Mouse (Mus musculus): Measurements from ENCODE around the gene Foxp4. TPM values are rescaled to one million over a fixed set of nuclear protein-coding genes. Genes with fewer than 3 reads are reported as not detected.

Foxp4 gene
- total RNA-seq, 1 experiment from 2014 or later = 7.0 TPM

- ATAC-seq (replicated peaks in 1 of 2; ENCODE audit: insufficient read depth in 1 of 2, low FRiP score in 2 of 2, low TSS enrichment in 1 of 2, low read depth in 1 of 2, poor library complexity in 2 of 2, severe bottlenecking in 2 of 2) = no peak
Observed at GRCm38 (mm10) chr17:47942008-47942407, 17.6 kb upstream of the Foxp4 start.

GRCm38 (mm10) chr17:47938839-47939238, 14.4 kb upstream of the Foxp4 start:
- ATAC-seq (replicated peaks in 1 of 2; ENCODE audit: insufficient read depth in 1 of 2, low FRiP score in 2 of 2, low TSS enrichment in 1 of 2, low read depth in 1 of 2, poor library complexity in 2 of 2, severe bottlenecking in 2 of 2) = no peak

DNA sequence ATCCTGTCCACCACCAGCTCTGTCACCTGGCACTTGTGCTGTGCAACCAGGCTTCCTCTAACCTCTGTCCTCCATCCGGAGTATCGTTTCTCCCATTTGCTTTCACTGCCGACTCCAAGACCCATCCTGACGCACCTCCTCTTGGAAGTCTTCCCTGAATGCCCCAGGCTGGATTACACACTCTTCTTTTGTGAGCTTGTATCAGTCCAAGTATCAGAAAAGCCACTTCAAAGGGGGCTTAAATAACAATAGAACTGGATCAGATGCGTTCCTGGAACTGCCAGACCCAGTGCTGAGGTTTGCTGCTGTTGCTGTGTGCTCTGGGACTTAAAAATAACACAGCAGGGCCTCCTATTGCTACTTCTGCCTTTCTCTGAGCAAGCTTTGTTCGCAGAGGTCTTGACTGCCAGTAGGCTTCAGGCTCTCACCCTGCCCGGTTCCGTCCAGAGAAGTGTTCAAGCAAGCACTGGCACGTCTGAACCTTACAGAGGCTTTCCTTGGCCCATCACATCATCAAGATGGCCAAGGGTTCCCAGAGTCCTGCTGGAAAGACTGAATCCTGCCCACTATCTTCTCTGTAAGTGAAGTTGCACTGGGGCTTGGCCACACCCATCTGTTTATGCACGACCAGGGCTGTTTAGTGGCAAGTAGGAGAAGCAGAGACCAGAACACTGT, 13.6 kb upstream of the Foxp4 start:
- ATAC-seq (replicated peaks in 1 of 2; ENCODE audit: insufficient read depth in 1 of 2, low FRiP score in 2 of 2, low TSS enrichment in 1 of 2, low read depth in 1 of 2, poor library complexity in 2 of 2, severe bottlenecking in 2 of 2) = no peak

GRCm38 (mm10) chr17:47936591-47936990, 12.1 kb upstream of the Foxp4 start:
- ATAC-seq (replicated peaks in 1 of 2; ENCODE audit: insufficient read depth in 1 of 2, low FRiP score in 2 of 2, low TSS enrichment in 1 of 2, low read depth in 1 of 2, poor library complexity in 2 of 2, severe bottlenecking in 2 of 2) = no peak

GRCm38 (mm10) chr17:47929431-47929830, 5.0 kb upstream of the Foxp4 start:
- ATAC-seq (replicated peaks in 1 of 2; ENCODE audit: insufficient read depth in 1 of 2, low FRiP score in 2 of 2, low TSS enrichment in 1 of 2, low read depth in 1 of 2, poor library complexity in 2 of 2, severe bottlenecking in 2 of 2) = no peak

DNA sequence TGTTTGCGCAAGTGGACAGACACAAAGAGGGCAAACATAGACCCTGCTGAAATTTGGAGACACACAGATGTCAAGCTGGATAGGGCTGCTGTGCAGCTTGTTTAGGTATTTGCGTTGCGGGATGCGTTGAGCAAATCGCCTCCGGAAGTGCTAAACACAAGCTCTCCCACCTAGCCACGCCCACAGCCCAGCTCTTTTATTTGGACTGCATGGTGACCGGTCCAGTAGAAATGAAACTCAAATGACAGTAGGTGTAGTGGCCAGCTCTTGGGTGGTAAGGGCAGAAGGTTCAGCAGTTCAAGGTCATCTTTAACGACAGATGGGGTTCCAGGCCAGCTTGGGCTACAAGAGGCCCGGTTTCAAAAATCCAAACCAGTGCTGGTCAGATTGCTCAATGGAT, 1.5 kb upstream of the Foxp4 start:
- ATAC-seq (replicated peaks in 1 of 2; ENCODE audit: insufficient read depth in 1 of 2, low FRiP score in 2 of 2, low TSS enrichment in 1 of 2, low read depth in 1 of 2, poor library complexity in 2 of 2, severe bottlenecking in 2 of 2) = no peak

- no peak for ATAC-seq (replicated peaks in 1 of 2; ENCODE audit: insufficient read depth in 1 of 2, low FRiP score in 2 of 2, low TSS enrichment in 1 of 2, low read depth in 1 of 2, poor library complexity in 2 of 2, severe bottlenecking in 2 of 2)
Observed at GRCm38 (mm10) chr17:47925340-47925926, 988 bp upstream of the Foxp4 start.

- ATAC-seq (replicated peaks in 1 of 2; ENCODE audit: insufficient read depth in 1 of 2, low FRiP score in 2 of 2, low TSS enrichment in 1 of 2, low read depth in 1 of 2, poor library complexity in 2 of 2, severe bottlenecking in 2 of 2) = no peak
Observed at GRCm38 (mm10) chr17:47923678-47924382, 615 bp downstream of the Foxp4 start.

- ATAC-seq (replicated peaks in 1 of 2; ENCODE audit: insufficient read depth in 1 of 2, low FRiP score in 2 of 2, low TSS enrichment in 1 of 2, low read depth in 1 of 2, poor library complexity in 2 of 2, severe bottlenecking in 2 of 2) = no peak
Observed at GRCm38 (mm10) chr17:47923011-47923677, 1.3 kb downstream of the Foxp4 start.

- no peak for ATAC-seq (replicated peaks in 1 of 2; ENCODE audit: insufficient read depth in 1 of 2, low FRiP score in 2 of 2, low TSS enrichment in 1 of 2, low read depth in 1 of 2, poor library complexity in 2 of 2, severe bottlenecking in 2 of 2)
Observed at GRCm38 (mm10) chr17:47922579-47922978, 1.9 kb downstream of the Foxp4 start.

GRCm38 (mm10) chr17:47922116-47922515, 2.3 kb downstream of the Foxp4 start:
- no peak for ATAC-seq (replicated peaks in 1 of 2; ENCODE audit: insufficient read depth in 1 of 2, low FRiP score in 2 of 2, low TSS enrichment in 1 of 2, low read depth in 1 of 2, poor library complexity in 2 of 2, severe bottlenecking in 2 of 2)

- 0 out of 4 replicates have a peak, but pooled peaks of 1 of the 2 experiments have one; percentile 19 for ATAC-seq (replicated peaks in 1 of 2; ENCODE audit: insufficient read depth in 1 of 2, low FRiP score in 2 of 2, low TSS enrichment in 1 of 2, low read depth in 1 of 2, poor library complexity in 2 of 2, severe bottlenecking in 2 of 2)
Observed at GRCm38 (mm10) chr17:47921136-47921665, 3.2 kb downstream of the Foxp4 start.

DNA sequence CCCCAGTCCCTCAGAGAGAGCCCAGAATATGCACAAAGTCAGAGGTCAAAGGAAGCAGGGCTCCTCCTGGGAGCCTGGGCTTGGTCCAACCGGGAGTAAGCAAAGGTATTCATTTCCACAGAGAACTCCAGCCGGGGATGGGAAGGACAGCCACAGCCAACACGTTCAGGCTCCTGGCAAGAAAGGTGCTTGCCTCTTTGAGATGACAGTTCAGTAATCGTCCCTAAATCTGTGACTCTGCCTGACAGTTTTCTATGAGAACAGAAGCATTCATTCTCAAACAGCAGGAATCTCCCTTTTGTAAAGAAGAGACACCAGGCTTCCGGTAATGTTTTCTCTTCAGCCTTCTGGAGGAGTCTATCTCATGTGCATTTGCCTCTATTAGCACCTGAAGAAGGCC, 4.6 kb downstream of the Foxp4 start:
- no peak for ATAC-seq (replicated peaks in 1 of 2; ENCODE audit: insufficient read depth in 1 of 2, low FRiP score in 2 of 2, low TSS enrichment in 1 of 2, low read depth in 1 of 2, poor library complexity in 2 of 2, severe bottlenecking in 2 of 2)

- no peak for ATAC-seq (replicated peaks in 1 of 2; ENCODE audit: insufficient read depth in 1 of 2, low FRiP score in 2 of 2, low TSS enrichment in 1 of 2, low read depth in 1 of 2, poor library complexity in 2 of 2, severe bottlenecking in 2 of 2)
Observed at GRCm38 (mm10) chr17:47917907-47918306, 6.5 kb downstream of the Foxp4 start.

- no peak for ATAC-seq (replicated peaks in 1 of 2; ENCODE audit: insufficient read depth in 1 of 2, low FRiP score in 2 of 2, low TSS enrichment in 1 of 2, low read depth in 1 of 2, poor library complexity in 2 of 2, severe bottlenecking in 2 of 2)
Observed at GRCm38 (mm10) chr17:47917212-47917611, 7.2 kb downstream of the Foxp4 start.

GRCm38 (mm10) chr17:47914676-47915219, 9.7 kb downstream of the Foxp4 start:
- ATAC-seq (replicated peaks in 1 of 2; ENCODE audit: insufficient read depth in 1 of 2, low FRiP score in 2 of 2, low TSS enrichment in 1 of 2, low read depth in 1 of 2, poor library complexity in 2 of 2, severe bottlenecking in 2 of 2) = no peak

DNA sequence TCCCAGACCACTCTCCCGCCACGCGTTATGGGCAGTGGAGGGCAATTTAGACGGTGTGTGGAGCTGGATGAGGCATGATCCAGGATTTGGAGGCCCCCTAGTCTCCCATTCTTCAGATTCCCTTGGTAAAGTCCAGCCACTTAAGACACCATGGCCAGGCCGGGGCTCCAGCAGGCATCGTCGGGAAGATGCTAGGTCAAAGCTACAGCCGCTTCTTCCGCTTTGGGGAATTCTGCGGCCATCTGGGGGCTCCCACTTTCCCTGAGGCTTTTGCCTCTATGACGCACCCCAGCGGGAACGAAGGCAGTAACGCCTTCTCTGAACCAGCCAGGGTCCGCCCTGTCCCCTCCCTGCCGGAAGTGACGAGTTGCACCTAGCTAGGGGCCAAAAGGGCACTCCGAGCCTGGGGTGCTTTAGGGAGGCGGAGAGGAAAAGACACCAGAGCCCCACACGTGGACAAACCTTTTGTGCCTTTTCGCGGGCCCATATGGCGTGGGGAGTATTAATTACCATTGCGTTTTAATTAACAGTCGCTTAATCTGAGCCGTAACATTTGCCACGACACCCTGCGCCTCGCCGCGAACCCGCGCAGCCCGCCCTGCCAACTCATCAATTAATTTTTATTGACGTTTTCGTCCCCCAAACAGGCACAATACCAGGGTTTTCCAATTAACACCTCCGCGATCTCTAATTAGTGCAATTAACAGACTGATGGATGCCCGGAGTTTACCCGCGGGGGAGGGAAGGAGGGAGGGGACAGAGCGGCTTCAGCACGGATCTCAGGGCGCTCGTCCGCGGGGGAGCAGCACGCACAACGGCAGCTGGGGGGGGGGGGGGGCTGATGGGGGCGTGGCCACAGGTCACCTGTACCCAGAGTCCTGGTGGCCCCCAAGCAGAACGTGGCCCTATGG, 15.1 kb downstream of the Foxp4 start:
- peak; percentile 74 to 88 for ATAC-seq (replicated peaks in 1 of 2; ENCODE audit: insufficient read depth in 1 of 2, low FRiP score in 2 of 2, low TSS enrichment in 1 of 2, low read depth in 1 of 2, poor library complexity in 2 of 2, severe bottlenecking in 2 of 2)

Measured in hematopoietic stem cell, adult 5-6 weeks (primary cell).